Mouse (Mus musculus) cerebellum, postnatal 25 days (tissue): Measurements from ENCODE around the gene Xpo4.
"Not testable (repeated sequence)": the region's sequence is repeated elsewhere in the genome, so short reads cannot be mapped to it uniquely, and the experiment has no call there.

Experiments
- DNase-seq, 2 experiments: peaks; one replicate each; pipeline ENCODE4 v3.0.0; 2021; ENCODE audit warnings: mixed read lengths in 2 of 2

The Xpo4 gene

GRCm38 (mm10) chr14:57664822-57665627 is at the start of gene Xpo4:
Gene Xpo4, minus strand, starts transcription at chr14:57665430.
- DNase-seq, result peak; percentile 93 to 94

- DNase-seq, result no peak
Measured at GRCm38 (mm10) chr14:57712884-57713283, 47.7 kb upstream of the Xpo4 start.

- no peak for DNase-seq
Measured at GRCm38 (mm10) chr14:57711059-57711458, 45.8 kb upstream of the Xpo4 start.

- no peak for DNase-seq
Measured at GRCm38 (mm10) chr14:57709171-57709570, 43.9 kb upstream of the Xpo4 start.

- no peak for DNase-seq
Measured at GRCm38 (mm10) chr14:57708580-57708979, 43.4 kb upstream of the Xpo4 start.

- DNase-seq, result peak; percentile 36 to 57
Measured at GRCm38 (mm10) chr14:57707100-57707893, 42.1 kb upstream of the Xpo4 start.

GRCm38 (mm10) chr14:57706760-57707099 is 41.5 kb upstream of the Xpo4 start:
- no peak for DNase-seq

GRCm38 (mm10) chr14:57705759-57706158 is 40.5 kb upstream of the Xpo4 start:
- DNase-seq, result no peak

GRCm38 (mm10) chr14:57705075-57705474 is 39.8 kb upstream of the Xpo4 start:
- no peak for DNase-seq

GRCm38 (mm10) chr14:57701915-57702477 is 36.8 kb upstream of the Xpo4 start:
- no peak for DNase-seq

- DNase-seq, result no peak
Measured at GRCm38 (mm10) chr14:57699461-57699970, 34.3 kb upstream of the Xpo4 start.

GRCm38 (mm10) chr14:57699016-57699415 is 33.8 kb upstream of the Xpo4 start:
- no peak for DNase-seq

- no peak for DNase-seq
Measured at GRCm38 (mm10) chr14:57696066-57696465, 30.8 kb upstream of the Xpo4 start.

GRCm38 (mm10) chr14:57695550-57695949 is 30.3 kb upstream of the Xpo4 start:
- DNase-seq, result no peak

GRCm38 (mm10) chr14:57694246-57694645 is 29.0 kb upstream of the Xpo4 start:
- no peak for DNase-seq

- no peak for DNase-seq
Measured at GRCm38 (mm10) chr14:57692517-57693130, 27.4 kb upstream of the Xpo4 start.

- no peak for DNase-seq
Measured at GRCm38 (mm10) chr14:57691316-57691715, 26.1 kb upstream of the Xpo4 start.

GRCm38 (mm10) chr14:57690681-57691080 is 25.5 kb upstream of the Xpo4 start:
- no peak for DNase-seq

GRCm38 (mm10) chr14:57688066-57688465 is 22.8 kb upstream of the Xpo4 start:
- DNase-seq, result not testable (repeated sequence)

- DNase-seq, result no peak
Measured at GRCm38 (mm10) chr14:57687441-57687840, 22.2 kb upstream of the Xpo4 start.

- DNase-seq, result no peak
Measured at GRCm38 (mm10) chr14:57686647-57687046, 21.4 kb upstream of the Xpo4 start.

- peak; percentile 57 to 82 for DNase-seq
Measured at GRCm38 (mm10) chr14:57684579-57684978, 19.3 kb upstream of the Xpo4 start.

- DNase-seq, result no peak
Measured at GRCm38 (mm10) chr14:57682751-57683150, 17.5 kb upstream of the Xpo4 start.
